Mouse (Mus musculus) ES-Bruce4 (cell line): ENCODE results near the gene Fitm2.

Experiments used
- EP300 ChIP-seq: IDR thresholded peaks from 2 replicates; pipeline ENCODE4 v1.6.1; 2011; ENCODE audit warnings: low read depth, low read length; ENCODE audit not compliant: insufficient read depth
- POLR2A ChIP-seq: IDR thresholded peaks from one replicate; pipeline ENCODE4 v1.8.1; 2011; ENCODE audit warnings: low read length; ENCODE audit not compliant: insufficient read depth

- TF ChIP-seq POLR2A: no peak
- no peak for TF ChIP-seq EP300
Observed at GRCm38 (mm10) chr2:163417830-163418229, 54.6 kb downstream of the Fitm2 start.
